Mouse (Mus musculus): ENCODE measurements at regions not wholly inside any gene's neighbourhood (a gene's known extent, or its start where the extent isn't known, plus 50 kb on each side); places are given as distances from the start of the nearest gene placed in this dataset.

- DNase-seq (ENCODE audit: low spot score): no peak
Measured at GRCm38 (mm10) chr12:12882931-12883553, 58.7 kb downstream of the Mycn start.

DNA sequence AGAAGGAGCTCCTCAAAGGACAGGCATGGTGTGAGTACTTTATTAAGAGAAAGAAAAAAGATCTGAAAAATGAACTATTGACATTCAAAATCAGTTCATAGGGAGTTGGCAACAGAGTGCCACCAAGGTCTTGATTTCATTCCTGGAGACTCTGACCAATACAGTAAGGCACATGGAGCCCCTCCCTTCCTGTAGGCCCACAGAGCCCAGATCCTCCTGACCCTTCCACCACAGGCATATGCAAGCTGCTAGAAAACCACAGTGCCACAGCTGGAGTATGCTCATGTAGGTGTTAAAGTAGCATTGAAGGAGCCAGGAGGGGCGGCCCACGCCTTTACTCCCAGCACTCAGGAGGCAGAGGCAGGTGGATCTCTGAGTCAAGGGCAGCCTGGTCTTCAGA is 63.7 kb downstream of the Mycn start:
- DNase-seq (ENCODE audit: low spot score): no peak

DNA sequence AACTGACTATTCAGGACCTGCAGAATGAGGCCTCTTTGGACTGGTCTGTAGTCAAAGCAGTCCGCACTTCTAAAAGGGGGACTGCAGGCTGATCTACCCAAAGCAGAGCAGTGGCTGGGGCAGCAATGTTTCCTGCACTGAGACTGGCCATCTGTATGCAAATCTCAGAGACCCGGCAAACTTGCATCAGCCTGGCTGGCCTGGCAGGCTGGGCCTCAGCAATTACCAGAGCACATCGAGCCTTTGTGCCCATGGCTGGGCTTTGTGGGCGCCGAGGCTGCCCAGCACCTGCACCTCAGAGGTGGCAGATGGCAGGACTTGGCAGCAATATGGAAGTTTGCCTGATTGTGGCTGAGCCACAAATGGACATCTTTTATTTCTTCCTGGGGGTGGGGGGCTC is 64.2 kb downstream of the Mycn start:
- no peak for DNase-seq (ENCODE audit: low spot score)

GRCm38 (mm10) chr12:12875976-12876745 is 65.6 kb downstream of the Mycn start:
- no peak for DNase-seq (ENCODE audit: low spot score)

DNA sequence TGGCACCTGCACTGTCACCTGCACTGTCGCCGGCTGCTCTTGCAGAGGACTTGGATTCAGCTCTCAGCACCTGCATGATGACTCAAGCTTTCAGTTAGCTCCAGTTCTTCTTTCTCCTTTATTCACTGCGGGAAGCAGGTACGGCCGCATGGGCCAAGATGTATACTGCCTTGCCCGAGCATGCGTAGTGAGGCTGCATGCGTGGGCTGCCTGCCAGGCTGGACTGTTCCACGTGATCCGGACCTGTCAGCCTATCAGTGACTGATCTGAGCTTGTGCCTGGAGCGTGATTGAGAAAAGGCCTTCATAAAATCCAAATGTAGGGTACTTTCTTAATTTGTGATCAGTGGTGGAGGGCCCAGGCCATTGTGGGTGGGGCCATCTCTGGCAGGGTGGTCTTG is 68.2 kb downstream of the Mycn start:
- no peak for DNase-seq (ENCODE audit: low spot score)

DNA sequence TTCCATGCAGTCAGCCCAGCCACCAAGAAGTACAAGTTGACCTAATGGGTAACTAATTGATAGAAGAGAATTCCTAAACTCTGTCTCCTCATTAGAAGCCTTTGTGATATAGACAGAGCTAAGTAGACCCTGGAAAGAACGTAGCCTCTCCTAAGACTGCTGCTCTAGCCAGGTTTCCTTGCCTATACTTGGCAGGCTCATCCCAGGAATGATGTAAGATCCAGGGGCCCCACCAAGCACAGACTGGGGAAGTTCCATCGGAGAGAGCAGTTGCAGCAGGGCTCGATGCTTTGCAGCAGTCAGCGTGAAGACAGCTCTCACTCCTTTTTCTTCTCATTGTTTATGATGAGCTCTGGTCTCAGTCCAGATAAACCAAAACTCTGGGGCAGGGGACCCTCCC is 68.7 kb downstream of the Mycn start:
- no peak for DNase-seq (ENCODE audit: low spot score)

DNA sequence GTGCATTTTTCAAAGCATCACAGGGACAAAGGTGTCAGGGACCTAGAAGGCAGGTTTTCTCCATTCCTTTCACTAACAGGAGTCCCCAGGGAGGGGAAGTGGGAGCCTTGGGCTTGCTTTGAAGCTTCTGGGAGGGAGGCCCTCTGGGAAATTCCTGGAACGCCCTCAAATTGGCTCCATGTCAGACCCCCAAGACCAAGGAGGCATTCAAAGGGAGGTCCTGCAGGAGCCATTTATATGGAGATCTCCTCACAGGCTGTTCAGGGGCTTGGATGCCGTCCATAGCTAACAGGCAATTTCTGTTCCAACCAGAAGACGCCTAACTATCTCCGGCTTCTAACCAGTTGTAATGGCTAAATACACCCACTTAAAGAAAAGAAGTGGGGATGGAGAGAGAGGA is 70.4 kb downstream of the Mycn start:
- DNase-seq (ENCODE audit: low spot score): no peak

GRCm38 (mm10) chr12:12866590-12866989 is 75.1 kb downstream of the Mycn start:
- no peak for DNase-seq (ENCODE audit: low spot score)

DNA sequence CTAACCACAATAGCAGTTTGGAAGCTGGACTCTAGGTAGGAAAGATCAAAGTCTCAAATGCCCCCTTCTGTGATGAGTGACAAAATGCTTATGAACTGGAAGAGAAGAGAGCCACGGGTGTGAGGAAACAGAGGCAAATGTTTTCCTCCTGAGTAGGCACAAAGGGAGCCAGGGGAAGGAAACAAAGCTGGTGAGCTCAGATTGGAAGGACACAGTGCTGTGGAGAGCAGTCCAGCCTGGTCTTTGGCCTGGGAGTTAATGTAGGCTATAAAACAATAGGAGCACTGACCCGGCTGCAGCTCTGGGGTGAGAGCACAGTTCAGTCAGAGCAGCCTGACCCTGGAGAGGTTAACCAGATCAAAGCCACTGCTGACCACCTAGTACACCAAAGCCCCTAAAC is 91.0 kb downstream of the Mycn start:
- no peak for DNase-seq (ENCODE audit: low spot score)

- no peak for DNase-seq (ENCODE audit: low spot score)
Measured at GRCm38 (mm10) chr12:12846716-12847115, 95.0 kb downstream of the Mycn start.

DNA sequence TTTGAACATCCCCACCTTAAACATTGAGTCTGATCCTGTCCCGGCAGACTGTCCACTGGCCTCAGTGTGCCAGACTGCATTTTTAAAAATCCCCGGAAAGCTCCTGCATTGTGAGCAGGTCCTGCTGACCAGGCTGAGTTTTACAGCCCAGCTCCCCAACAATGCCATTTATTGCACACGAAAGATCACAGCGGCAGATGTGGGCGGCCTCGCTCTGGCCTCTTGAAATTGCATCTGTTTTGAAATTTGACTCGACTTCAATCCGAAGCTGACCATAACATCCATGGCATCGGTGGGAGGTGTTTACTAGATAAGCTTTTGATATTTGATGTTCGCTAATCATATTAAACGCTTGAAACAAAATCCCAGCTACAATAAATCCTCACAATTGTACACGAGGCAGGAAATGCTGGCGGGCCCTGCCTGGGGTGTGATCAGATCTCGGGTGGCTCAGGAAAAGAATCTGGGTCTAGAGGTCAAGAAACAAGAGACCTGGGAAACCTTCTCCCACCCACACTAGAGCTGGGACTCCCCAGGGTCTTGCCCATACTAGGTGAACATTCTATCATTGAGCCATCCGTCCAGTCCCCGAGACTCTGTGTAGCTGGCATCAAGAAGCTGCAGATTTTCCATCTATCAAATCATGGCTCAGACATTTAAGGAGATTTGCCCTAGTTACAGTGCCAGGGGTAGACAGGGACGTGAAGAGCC is 99.3 kb downstream of the Mycn start:
- no peak for DNase-seq (ENCODE audit: low spot score)

- no peak for DNase-seq (ENCODE audit: low spot score)
Measured at GRCm38 (mm10) chr12:12841385-12842238, 100.1 kb downstream of the Mycn start.

DNA sequence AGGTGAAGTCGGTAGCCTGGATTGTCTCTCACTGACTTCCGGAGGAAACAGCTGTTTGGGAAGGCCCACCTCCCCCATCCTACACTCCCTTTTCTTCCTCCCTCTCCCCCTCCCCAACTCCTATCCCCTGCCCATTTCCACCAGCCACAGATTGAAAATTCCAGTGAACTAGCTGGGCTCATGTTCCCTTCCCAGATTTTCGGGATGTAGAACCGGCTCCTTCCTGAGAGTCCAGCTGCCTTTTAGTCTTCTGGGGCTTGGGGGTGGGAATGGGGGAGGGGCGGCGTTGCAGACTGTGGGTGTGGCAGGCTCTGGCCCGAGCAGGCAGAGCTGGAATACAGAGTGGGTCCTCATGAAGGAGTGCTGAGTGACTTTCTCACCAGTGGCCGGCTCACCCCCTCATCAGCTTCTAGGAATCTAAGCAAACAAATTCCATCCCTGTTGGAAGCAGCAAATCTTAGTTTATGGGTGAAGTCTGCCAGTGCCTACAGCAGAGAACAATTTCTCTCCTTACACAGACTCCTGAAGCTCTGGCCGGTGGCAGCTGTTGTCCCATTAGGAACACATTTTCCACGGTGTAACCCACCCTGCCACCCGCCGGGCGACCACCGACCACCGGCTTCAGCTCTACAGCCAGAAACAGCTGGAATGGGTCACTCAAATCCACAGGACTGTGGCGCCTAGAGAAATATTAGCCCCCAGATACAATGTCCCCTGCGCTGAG is 100.9 kb downstream of the Mycn start:
- DNase-seq (ENCODE audit: low spot score): no peak

GRCm38 (mm10) chr12:12837775-12838174 is 103.9 kb downstream of the Mycn start:
- no peak for DNase-seq (ENCODE audit: low spot score)

GRCm38 (mm10) chr12:12827821-12828641 is 113.7 kb downstream of the Mycn start:
- DNase-seq (ENCODE audit: low spot score): no peak

DNA sequence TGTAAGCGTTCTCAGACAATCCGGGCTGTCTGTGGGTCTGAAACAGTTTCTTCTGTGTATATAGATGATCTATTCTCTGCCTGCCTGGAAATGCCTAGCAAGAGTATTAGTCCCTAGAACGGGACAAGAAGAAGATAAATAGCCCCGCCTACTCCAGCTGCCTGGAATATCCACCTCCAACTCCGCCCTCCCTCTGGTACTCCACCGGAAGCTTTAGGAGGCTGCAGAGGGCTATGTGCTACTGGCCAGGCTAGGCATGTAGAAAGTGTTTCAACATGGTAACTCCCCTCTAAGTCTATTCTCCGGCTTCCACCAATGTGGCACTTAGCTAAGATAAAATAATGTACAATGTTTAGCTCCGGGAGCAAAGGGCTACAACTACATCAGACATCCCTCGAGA is 114.3 kb downstream of the Mycn start:
- no peak for DNase-seq (ENCODE audit: low spot score)

DNA sequence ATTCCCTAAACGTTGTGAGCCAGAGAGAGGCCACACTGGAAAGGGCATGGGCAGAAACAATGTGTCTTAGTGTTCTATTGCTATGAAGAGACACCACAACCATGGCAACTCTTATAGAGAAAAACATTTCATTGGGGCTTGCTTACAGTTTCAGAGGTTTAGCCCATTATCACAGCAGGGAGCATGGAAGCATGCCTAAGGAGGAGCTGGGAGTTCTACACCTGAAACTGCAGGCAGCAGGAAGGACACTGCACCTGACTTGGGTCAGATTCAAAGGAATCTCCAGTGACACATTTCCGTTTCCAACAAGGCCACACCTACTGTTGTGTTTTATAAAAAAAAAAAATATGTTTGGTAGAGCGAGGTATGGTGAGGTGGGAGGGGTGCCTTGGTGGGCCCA is 115.3 kb downstream of the Mycn start:
- DNase-seq (ENCODE audit: low spot score): no peak

- no peak for DNase-seq (ENCODE audit: low spot score)
Measured at GRCm38 (mm10) chr12:12825842-12826241, 115.9 kb downstream of the Mycn start.

GRCm38 (mm10) chr12:12821473-12821872 is 120.2 kb downstream of the Mycn start:
- DNase-seq (ENCODE audit: low spot score): no peak

DNA sequence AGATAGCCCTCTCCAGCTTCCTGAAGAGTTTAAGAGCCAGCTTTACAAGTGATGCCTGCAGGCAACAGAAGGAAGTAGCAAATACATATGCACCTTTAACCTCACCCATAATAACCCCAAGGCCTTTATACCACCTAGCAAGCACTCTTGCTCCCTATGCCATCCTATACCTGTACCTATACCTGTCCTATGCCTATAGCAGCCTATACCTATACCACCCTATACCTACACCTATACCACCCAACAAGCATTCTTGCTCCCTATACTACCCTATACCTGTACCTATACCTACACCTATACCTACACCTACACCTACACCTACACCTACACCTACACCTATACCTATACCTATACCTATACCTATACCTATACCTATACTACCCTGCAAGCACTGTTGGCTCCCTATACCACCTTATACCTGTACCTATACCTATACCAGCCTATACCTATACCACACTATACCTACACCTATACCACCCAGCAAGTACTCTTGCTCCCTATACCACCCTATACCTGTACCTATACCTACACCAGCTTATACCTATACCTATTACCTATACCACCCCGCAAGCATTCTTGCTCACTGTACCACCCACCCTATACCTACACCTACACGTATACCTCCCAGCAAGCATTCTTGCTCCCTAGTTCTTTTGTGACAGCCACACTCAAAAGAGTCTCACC is 120.9 kb downstream of the Mycn start:
- no peak for DNase-seq (ENCODE audit: low spot score)

Measured in urinary bladder, postnatal 10 days (tissue).